Mouse (Mus musculus) spleen, adult 2 months (tissue): ENCODE data around the gene Ghdc.

Experiments
- CTCF ChIP-seq: fragments of 200-500 bp; IDR thresholded peaks from 2 replicates; pipeline ENCODE4 v1.5.1; 2011; ENCODE audit warnings: mild to moderate bottlenecking, inconsistent platforms; ENCODE audit not compliant: insufficient read depth, insufficient read length, insufficient replicate concordance; ENCODE audit errors: extremely low read depth
- POLR2A ChIP-seq: fragments of 200-500 bp; IDR thresholded peaks from 2 replicates; pipeline ENCODE4 v1.6.1; 2011; ENCODE audit warnings: low read depth, low read length, inconsistent platforms

- TF ChIP-seq CTCF (no peak), POLR2A (no peak)
These were observed 40.1 kb downstream of the Ghdc start for GRCm38 (mm10) chr11:100730477-100731205.
